Mouse (Mus musculus): ENCODE data around the gene Nxnl1. TPM values are rescaled to one million over a fixed set of nuclear protein-coding genes. Genes with fewer than 3 reads are reported as not detected.

The Nxnl1 gene
- polyA plus RNA-seq, 1 experiment from 2014 or later = not detected

Other genes with a start within 250 kb of the Nxnl1 start
- gene Use1, start 199.8 kb downstream of the Nxnl1 start, polyA plus RNA-seq (2014; fragmentation: Nextera tagmentation; extraction: Ambion mirVana) = 121 TPM in 2 replicates
- gene Ocel1, start 195.3 kb downstream of the Nxnl1 start, polyA plus RNA-seq (2014; fragmentation: Nextera tagmentation; extraction: Ambion mirVana) = 4.2 and 4.3 TPM in 2 replicates
- 24.9 and 29.4 TPM in 2 replicates for gene Nr2f6, start 184.6 kb downstream of the Nxnl1 start, polyA plus RNA-seq (2014; fragmentation: Nextera tagmentation; extraction: Ambion mirVana)
- gene Ushbp1, start 170.8 kb downstream of the Nxnl1 start, polyA plus RNA-seq (2014; fragmentation: Nextera tagmentation; extraction: Ambion mirVana) = 3.5 and 5.7 TPM in 2 replicates
- 78.3 and 88.4 TPM in 2 replicates for gene Babam1, start 169.7 kb downstream of the Nxnl1 start, polyA plus RNA-seq (2014; fragmentation: Nextera tagmentation; extraction: Ambion mirVana)
- gene Ankle1, start 160.6 kb downstream of the Nxnl1 start, polyA plus RNA-seq (2014; fragmentation: Nextera tagmentation; extraction: Ambion mirVana) = 3.0 and 5.3 TPM in 2 replicates
- 119 and 133 TPM in 2 replicates for gene Abhd8, start 102.9 kb downstream of the Nxnl1 start, polyA plus RNA-seq (2014; fragmentation: Nextera tagmentation; extraction: Ambion mirVana)
- gene Mrpl34, start 101.6 kb downstream of the Nxnl1 start, polyA plus RNA-seq (2014; fragmentation: Nextera tagmentation; extraction: Ambion mirVana) = 199 and 222 TPM in 2 replicates
- 213 and 233 TPM in 2 replicates for gene Dda1, start 97.4 kb downstream of the Nxnl1 start, polyA plus RNA-seq (2014; fragmentation: Nextera tagmentation; extraction: Ambion mirVana)
- gene Ano8, start 80.6 kb downstream of the Nxnl1 start, polyA plus RNA-seq (2014; fragmentation: Nextera tagmentation; extraction: Ambion mirVana) = 7.7 and 9.4 TPM in 2 replicates
- 4.9 and 5.2 TPM in 2 replicates for gene Gtpbp3, start 78.5 kb downstream of the Nxnl1 start, polyA plus RNA-seq (2014; fragmentation: Nextera tagmentation; extraction: Ambion mirVana)
- gene Plvap, start 54.8 kb downstream of the Nxnl1 start, polyA plus RNA-seq (2014; fragmentation: Nextera tagmentation; extraction: Ambion mirVana) = 3.6 and 4.1 TPM in 2 replicates
- not detected in 2 replicates for gene Ccdc194, start 40.9 kb downstream of the Nxnl1 start, polyA plus RNA-seq (2014; fragmentation: Nextera tagmentation; extraction: Ambion mirVana)
- gene Bst2, start 29.1 kb downstream of the Nxnl1 start, polyA plus RNA-seq (2014; fragmentation: Nextera tagmentation; extraction: Ambion mirVana) = 0.86 and 7.9 TPM in 2 replicates
- 54.6 and 61.5 TPM in 2 replicates for gene Mvb12a, start 23.7 kb downstream of the Nxnl1 start, polyA plus RNA-seq (2014; fragmentation: Nextera tagmentation; extraction: Ambion mirVana)
- not detected in 2 replicates for gene Tmem221, start 7.7 kb downstream of the Nxnl1 start, polyA plus RNA-seq (2014; fragmentation: Nextera tagmentation; extraction: Ambion mirVana)
- 33.5 and 41.6 TPM in 2 replicates for gene Slc27a1, start 2.3 kb upstream of the Nxnl1 start, polyA plus RNA-seq (2014; fragmentation: Nextera tagmentation; extraction: Ambion mirVana)
- gene Pgls, start 25.6 kb upstream of the Nxnl1 start, polyA plus RNA-seq (2014; fragmentation: Nextera tagmentation; extraction: Ambion mirVana) = 241 and 269 TPM in 2 replicates
- gene Fam129c, start 31.0 kb upstream of the Nxnl1 start, polyA plus RNA-seq (2014; fragmentation: Nextera tagmentation; extraction: Ambion mirVana) = 6.3 and 8.5 TPM in 2 replicates
- gene Colgalt1, start 44.4 kb upstream of the Nxnl1 start, polyA plus RNA-seq (2014; fragmentation: Nextera tagmentation; extraction: Ambion mirVana) = 60.4 and 70.3 TPM in 2 replicates
- 17.4 and 18.9 TPM in 2 replicates for gene Unc13a, start 105.2 kb upstream of the Nxnl1 start, polyA plus RNA-seq (2014; fragmentation: Nextera tagmentation; extraction: Ambion mirVana)
- gene Jak3, start 109.7 kb upstream of the Nxnl1 start, polyA plus RNA-seq (2014; fragmentation: Nextera tagmentation; extraction: Ambion mirVana) = 2.5 and 3.6 TPM in 2 replicates
- gene Insl3, start 122.6 kb upstream of the Nxnl1 start, polyA plus RNA-seq (2014; fragmentation: Nextera tagmentation; extraction: Ambion mirVana) = 0.89 TPM in 1 of 2 replicates, not detected in the other
- 0.11 and 0.20 TPM in 2 replicates for gene B3gnt3, start 135.2 kb upstream of the Nxnl1 start, polyA plus RNA-seq (2014; fragmentation: Nextera tagmentation; extraction: Ambion mirVana)
- gene Fcho1, start 159.1 kb upstream of the Nxnl1 start, polyA plus RNA-seq (2014; fragmentation: Nextera tagmentation; extraction: Ambion mirVana) = 66.5 and 74.6 TPM in 2 replicates